Mouse (Mus musculus) megakaryocyte, embryonic 14.5 days (primary cell): Measurements from ENCODE around the gene Ptpn14. TPM values are rescaled to one million over a fixed set of nuclear protein-coding genes. Genes with fewer than 3 reads are reported as not detected.

ENCODE experiments used
- H3K27me3 ChIP-seq: replicated peaks from 2 replicates; pipeline ENCODE3; 2012; ENCODE audit warnings: inconsistent platforms
- H3K36me3 ChIP-seq: replicated peaks from 2 replicates; pipeline ENCODE3; 2012; ENCODE audit warnings: low read length, inconsistent platforms, mixed read lengths
- H3K4me1 ChIP-seq: 2 replicates; pipeline ENCODE4 v1.6.1; 2012; ENCODE audit warnings: inconsistent platforms
- H3K4me3 ChIP-seq: replicated peaks from 2 replicates; pipeline ENCODE3; 2012; ENCODE audit warnings: moderate library complexity, mild to moderate bottlenecking, inconsistent platforms
- H3K9me3 ChIP-seq: 2 replicates; pipeline ENCODE4 v1.6.1; 2012; ENCODE audit warnings: inconsistent platforms
- FLI1 ChIP-seq: IDR thresholded peaks from 2 replicates; pipeline ENCODE4 v1.6.1; 2012; ENCODE audit warnings: low read length, inconsistent platforms, mixed read lengths
- GATA1 ChIP-seq: IDR thresholded peaks from 3 replicates; pipeline ENCODE4 v1.6.1; 2012; ENCODE audit warnings: mixed read lengths, low read length, inconsistent platforms, borderline replicate concordance
- polyA plus RNA-seq: library from polyadenylated mRNA; stranded (reverse); fragments of >175 nt; gene quantifications from 2 replicates; pipeline ENCODE4 v1.2.3, GENCODE M21; 2012; ENCODE audit warnings: low replicate concordance; ENCODE audit not compliant: insufficient read depth

Gene Ptpn14
- polyA plus RNA-seq, 1 experiment: 0.15 TPM

- Histone ChIP-seq H3K9me3 (peaks cover 32% of the 10 kb centered on the region), H3K36me3 (no peaks in the 10 kb centered on the region), H3K27me3 (peaks cover 4% of the 10 kb centered on the region), H3K4me1 (no peaks in the 10 kb centered on the region), H3K4me3 (no peak overlapping the region)
- no peak for TF ChIP-seq GATA1
- TF ChIP-seq FLI1: no peak
These were observed 96.4 kb downstream of the Ptpn14 start for GRCm38 (mm10) chr1:189824436-189824835.

DNA sequence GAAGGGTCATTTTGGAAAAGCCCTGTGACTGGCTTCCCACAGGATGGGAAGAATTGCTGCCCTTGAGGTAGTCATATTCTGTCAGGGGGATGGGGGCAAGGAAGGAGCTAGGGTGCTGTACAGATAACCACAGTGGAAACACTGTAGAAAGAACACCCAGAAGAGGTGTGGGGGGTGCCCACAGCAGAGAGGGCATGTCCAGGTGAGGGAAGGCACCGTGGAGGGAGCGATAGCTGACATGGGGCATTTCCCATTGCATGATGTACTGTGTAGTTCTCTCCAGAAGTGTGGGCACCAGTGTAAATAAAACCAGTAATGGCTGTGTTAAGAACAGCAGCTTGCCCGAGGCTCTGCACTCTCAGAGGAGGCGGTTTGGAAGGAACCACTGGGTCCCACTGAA, 102.3 kb downstream of the Ptpn14 start:
- no peak for TF ChIP-seq FLI1
- no peak for TF ChIP-seq GATA1
- Histone ChIP-seq H3K4me1 (peaks cover 4% of the 10 kb centered on the region; the same call in 1 of the 2 replicates), H3K27me3 (peaks cover 7% of the 10 kb centered on the region), H3K4me3 (no peak overlapping the region), H3K9me3 (peaks cover 9% of the 10 kb centered on the region; the same call in 1 of the 2 replicates), H3K36me3 (no peaks in the 10 kb centered on the region)

DNA sequence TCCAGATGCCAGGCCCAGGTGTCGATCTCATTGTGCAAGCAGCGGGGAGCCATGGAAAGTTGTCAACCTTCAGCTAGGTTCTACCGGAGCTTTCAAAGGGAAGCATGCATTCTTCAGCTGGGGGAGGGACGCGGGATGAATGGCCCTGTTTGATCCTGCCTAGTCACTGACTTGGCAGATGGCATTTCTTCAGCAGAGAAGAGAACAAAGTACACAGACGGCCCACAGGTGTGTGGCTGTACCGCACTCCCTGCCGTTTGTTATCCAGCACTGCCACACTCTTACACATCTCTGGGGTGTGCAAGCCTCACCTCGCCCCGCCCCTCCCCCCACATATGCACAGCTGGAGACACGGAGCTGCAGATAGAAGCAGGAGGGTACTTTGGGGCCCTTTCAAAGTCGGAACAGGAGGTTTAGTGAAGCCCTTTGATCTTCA, 102.7 kb downstream of the Ptpn14 start:
- Histone ChIP-seq H3K27me3 (peaks cover 7% of the 10 kb centered on the region), H3K4me1 (peaks cover 4% of the 10 kb centered on the region; the same call in 1 of the 2 replicates), H3K36me3 (no peaks in the 10 kb centered on the region), H3K4me3 (no peak overlapping the region), H3K9me3 (peaks cover 7% of the 10 kb centered on the region; the same call in 1 of the 2 replicates)
- no peak for TF ChIP-seq FLI1
- no peak for TF ChIP-seq GATA1

- peaks cover 4% of the 10 kb centered on the region; the same call in 1 of the 2 replicates for H3K4me1 ChIP-seq
- H3K9me3 ChIP-seq: no peaks in the 10 kb centered on the region; the same call in 1 of the 2 replicates
- TF ChIP-seq GATA1 (no peak), FLI1 (no peak)
- H3K36me3 ChIP-seq: no peaks in the 10 kb centered on the region
- peaks cover 10% of the 10 kb centered on the region for H3K27me3 ChIP-seq
- H3K4me3 ChIP-seq: no peak overlapping the region
These were observed 105.3 kb downstream of the Ptpn14 start for GRCm38 (mm10) chr1:189833351-189833750.

DNA sequence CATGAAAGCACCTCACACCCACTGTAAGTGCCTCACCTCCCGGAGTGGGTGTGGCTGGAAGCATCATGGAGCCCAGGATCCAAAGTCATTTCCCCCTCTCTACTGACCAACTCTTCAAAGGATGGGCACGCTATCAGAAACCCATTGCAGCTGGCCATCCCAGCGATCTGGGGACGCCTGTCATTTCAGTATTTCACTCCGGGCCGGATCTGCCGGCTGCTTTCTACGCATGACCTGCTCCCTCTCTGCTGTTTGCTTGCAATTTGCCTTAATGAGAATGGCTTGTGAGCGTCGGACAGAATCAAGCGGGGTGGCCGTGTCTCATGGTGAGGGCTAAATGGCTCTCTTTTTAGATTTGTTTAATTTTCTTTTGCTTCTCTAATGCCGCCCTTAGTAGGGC, 106.1 kb downstream of the Ptpn14 start:
- TF ChIP-seq FLI1 (no peak), GATA1 (no peak)
- no peak overlapping the region for H3K4me3 ChIP-seq
- H3K27me3 ChIP-seq: peaks cover 13% of the 10 kb centered on the region
- peaks cover 4% of the 10 kb centered on the region; the same call in 1 of the 2 replicates for H3K4me1 ChIP-seq
- no peaks in the 10 kb centered on the region for H3K9me3 ChIP-seq
- H3K36me3 ChIP-seq: no peaks in the 10 kb centered on the region

GRCm38 (mm10) chr1:189846319-189846718, 118.3 kb downstream of the Ptpn14 start:
- no peaks in the 10 kb centered on the region for H3K36me3 ChIP-seq
- TF ChIP-seq FLI1: no peak
- no peak for TF ChIP-seq GATA1
- no peak overlapping the region for H3K4me3 ChIP-seq
- peaks cover 13% of the 10 kb centered on the region; the same call in 1 of the 2 replicates for H3K4me1 ChIP-seq
- H3K9me3 ChIP-seq: peaks cover 28% of the 10 kb centered on the region
- peaks cover 13% of the 10 kb centered on the region for H3K27me3 ChIP-seq

- TF ChIP-seq FLI1: no peak
- TF ChIP-seq GATA1: no peak
- Histone ChIP-seq H3K9me3 (peaks cover 23% of the 10 kb centered on the region), H3K4me3 (no peak overlapping the region), H3K27me3 (peaks cover 11% of the 10 kb centered on the region), H3K36me3 (no peaks in the 10 kb centered on the region), H3K4me1 (peaks cover 13% of the 10 kb centered on the region; the same call in 1 of the 2 replicates)
These were observed 121.5 kb downstream of the Ptpn14 start for GRCm38 (mm10) chr1:189849550-189849949.

DNA sequence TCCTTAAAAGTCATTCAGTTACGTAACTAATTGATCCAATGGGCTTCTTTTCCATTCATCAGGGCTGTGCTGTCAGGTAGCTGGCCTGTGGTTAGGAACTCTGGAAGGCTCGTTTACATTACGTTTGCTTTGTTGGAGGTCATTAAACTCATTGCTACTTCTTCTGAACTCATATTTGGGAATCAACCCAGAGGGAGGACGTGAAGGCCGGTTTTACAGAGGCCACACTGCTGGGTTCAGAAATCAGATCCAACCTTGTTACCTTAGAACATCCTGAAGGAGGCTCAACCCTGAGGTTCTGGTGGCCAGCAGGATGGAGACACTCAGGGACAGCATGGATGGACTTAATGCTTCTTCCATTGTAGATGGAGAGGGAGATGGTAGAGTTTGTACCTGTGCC, 124.0 kb downstream of the Ptpn14 start:
- no peaks in the 10 kb centered on the region for H3K36me3 ChIP-seq
- TF ChIP-seq GATA1 (no peak), FLI1 (no peak)
- no peak overlapping the region for H3K4me3 ChIP-seq
- peaks cover 10% of the 10 kb centered on the region for H3K27me3 ChIP-seq
- peaks cover 29% of the 10 kb centered on the region for H3K9me3 ChIP-seq
- peaks cover 20% of the 10 kb centered on the region for H3K4me1 ChIP-seq

- Histone ChIP-seq H3K4me3 (no peak overlapping the region), H3K4me1 (peaks cover 18% of the 10 kb centered on the region), H3K27me3 (peaks cover 10% of the 10 kb centered on the region), H3K36me3 (no peaks in the 10 kb centered on the region), H3K9me3 (peaks cover 32% of the 10 kb centered on the region)
- TF ChIP-seq GATA1: no peak
- TF ChIP-seq FLI1: no peak
These were observed 124.4 kb downstream of the Ptpn14 start for GRCm38 (mm10) chr1:189852456-189852855.

- Histone ChIP-seq H3K27me3 (peaks cover 10% of the 10 kb centered on the region), H3K4me1 (peaks cover 23% of the 10 kb centered on the region), H3K36me3 (no peaks in the 10 kb centered on the region), H3K9me3 (peaks cover 29% of the 10 kb centered on the region), H3K4me3 (no peak overlapping the region)
- TF ChIP-seq FLI1 (no peak), GATA1 (no peak)
These were observed 126.6 kb downstream of the Ptpn14 start for GRCm38 (mm10) chr1:189854646-189855045.
